Mouse (Mus musculus) hindbrain, embryonic 13.5 days (tissue): ENCODE data around the gene Hoxa13. TPM values are rescaled to one million over a fixed set of nuclear protein-coding genes. Genes with fewer than 3 reads are reported as not detected.

Experiments used
- ATAC-seq: fragments of 200-750 bp; cut with Nextera tagmentation; 2 replicates; pipeline ENCODE4 v1.8.0; 2017; ENCODE audit warnings: moderate TSS enrichment; ENCODE audit not compliant: low FRiP score
- H3K27ac ChIP-seq: fragments of 300-500 bp; sonication (generic); 2 replicates; pipeline ENCODE4 v1.5.1; 2015; ENCODE audit warnings: inconsistent platforms, mild to moderate bottlenecking, moderate library complexity
- H3K27me3 ChIP-seq: fragments of 300-500 bp; sonication (generic); 2 replicates; pipeline ENCODE4 v1.6.1; 2015; ENCODE audit warnings: mild to moderate bottlenecking, inconsistent platforms
- H3K36me3 ChIP-seq: fragments of 300-500 bp; sonication (generic); 2 replicates; pipeline ENCODE4 v1.6.1; 2015; ENCODE audit warnings: mild to moderate bottlenecking, inconsistent platforms
- H3K4me1 ChIP-seq: fragments of 300-500 bp; sonication (generic); replicated peaks from 2 replicates; pipeline ENCODE4 v1.6.1; 2015; ENCODE audit warnings: inconsistent platforms
- H3K4me2 ChIP-seq: fragments of 300-500 bp; sonication (generic); 2 replicates; pipeline ENCODE4 v1.6.1; 2015; ENCODE audit warnings: inconsistent platforms, mild to moderate bottlenecking, moderate library complexity
- H3K4me3 ChIP-seq: fragments of 300-500 bp; sonication (generic); 2 replicates; pipeline ENCODE4 v1.5.1; 2015; ENCODE audit warnings: mild to moderate bottlenecking, inconsistent platforms
- H3K9ac ChIP-seq: fragments of 300-500 bp; sonication (generic); 2 replicates; pipeline ENCODE4 v1.6.1; 2015; ENCODE audit warnings: mild to moderate bottlenecking, inconsistent platforms
- H3K9me3 ChIP-seq: fragments of 300-500 bp; sonication (generic); 2 replicates; pipeline ENCODE4 v1.6.1; 2016; ENCODE audit warnings: inconsistent platforms
- WGBS: fragments of 180-500 bp; shearing (Covaris S2); methylation state at CpG from one replicate; pipeline ENCODE4 v1.1.7; 2015; 5-methylcytosine and 5-hydroxymethylcytosine counted together
- polyA plus RNA-seq: library from polyadenylated mRNA; unstranded; fragments of >200 nt; fragmentation: Nextera tagmentation; extraction: Ambion mirVana; gene quantifications from 2 replicates; pipeline ENCODE4 v1.2.1, GENCODE M21; 2015

Hoxa13 gene
- polyA plus RNA-seq, 1 experiment from 2014 or later = not detected

DNA sequence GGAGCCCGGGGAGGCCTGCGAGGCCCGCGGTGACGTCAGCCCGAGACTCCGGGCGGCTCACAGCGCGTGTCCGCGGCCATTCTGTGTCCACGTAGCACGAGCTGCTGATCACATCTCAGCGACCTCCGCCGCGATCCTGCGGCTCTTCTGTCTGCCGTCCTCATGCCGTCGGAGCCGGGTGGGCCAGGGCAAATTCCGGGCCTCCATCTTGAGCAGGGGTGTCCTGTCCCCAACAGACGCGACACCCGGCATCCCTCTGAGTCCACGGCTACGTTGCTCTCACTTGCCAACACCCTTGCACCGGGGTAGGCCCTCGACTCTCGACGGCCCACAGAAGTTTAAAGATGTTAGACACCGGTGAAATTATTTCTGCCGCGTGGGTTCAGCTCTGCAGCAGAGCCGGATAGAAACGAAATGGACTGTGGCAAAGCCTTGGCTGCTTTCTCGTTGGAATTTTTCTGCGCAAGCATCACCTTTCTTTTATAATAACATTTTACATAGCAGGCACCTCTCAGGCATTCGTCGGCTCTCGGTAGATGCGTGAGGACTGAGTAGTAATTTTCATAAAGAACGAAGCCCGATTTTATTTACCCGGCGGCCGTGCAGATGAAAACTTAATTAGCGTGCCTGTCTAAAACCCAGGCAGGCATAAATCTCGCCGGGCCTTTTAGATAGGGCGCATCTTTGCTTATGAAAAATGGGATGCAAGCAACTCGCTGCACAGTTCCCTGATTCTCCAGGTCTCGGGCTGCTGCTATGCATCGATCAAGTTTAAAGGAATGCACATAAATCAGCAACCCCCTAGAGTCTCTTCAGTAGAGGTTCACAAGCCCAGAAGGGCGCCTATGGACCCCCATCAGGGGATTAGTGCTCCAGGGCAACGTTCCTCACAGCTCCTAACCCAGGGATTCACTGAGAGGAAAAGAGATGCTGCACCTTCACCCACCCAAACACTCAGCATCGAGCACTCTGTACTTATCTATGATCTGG, 6.9 kb downstream of the Hoxa13 start:
- no peak overlapping the region for H3K4me2 ChIP-seq
- 1% methylated on average over 59 of the region's 59 CpGs for WGBS
- ATAC-seq = no peak

DNA sequence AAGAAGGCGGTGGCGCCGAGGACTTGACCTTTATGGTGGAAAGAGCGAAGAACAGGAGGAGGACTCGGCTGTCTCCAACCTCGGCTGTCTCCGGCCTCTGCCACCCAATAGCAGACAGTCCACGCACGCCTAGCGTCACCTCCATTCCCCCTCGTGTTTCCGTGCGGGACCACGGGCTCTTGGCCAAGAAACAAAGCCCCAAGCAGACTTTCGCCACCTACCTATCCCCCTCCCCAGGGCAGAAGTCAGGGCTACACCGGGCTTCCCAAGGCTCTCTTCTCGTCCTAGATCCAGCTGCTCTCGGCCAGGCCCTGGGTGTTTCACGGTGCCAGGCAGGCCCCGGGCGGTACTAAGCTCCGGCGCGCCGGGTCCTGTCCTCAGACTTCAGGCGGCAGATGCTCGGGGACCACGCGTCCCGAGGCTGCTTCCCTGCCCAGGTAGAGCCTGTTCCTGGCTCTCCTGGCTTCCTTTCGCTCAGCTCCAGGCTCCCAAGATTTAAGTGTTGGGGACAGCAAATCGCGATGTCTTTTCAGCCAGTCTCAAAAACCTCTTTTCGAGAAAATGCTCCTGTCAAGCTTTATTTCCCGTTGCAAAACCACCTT, 7.8 kb downstream of the Hoxa13 start:
- Histone ChIP-seq H3K36me3 (no peaks in the 10 kb centered on the region), H3K4me2 (no peak overlapping the region), H3K27me3 (peaks cover 94% of the 10 kb centered on the region), H3K27ac (no peak overlapping the region), H3K9ac (no peak overlapping the region), H3K9me3 (no peaks in the 10 kb centered on the region), H3K4me3 (no peak overlapping the region), H3K4me1 (no peaks in the 10 kb centered on the region)
- WGBS = under 1% methylated on average over 34 of the region's 35 CpGs
- ATAC-seq = no peak

More for the DNA sequence above, 6.9 kb downstream of the Hoxa13 start:
- H3K9me3 ChIP-seq = no peaks in the 10 kb centered on the region
- H3K36me3 ChIP-seq = no peaks in the 10 kb centered on the region
- H3K9ac ChIP-seq = no peak overlapping the region
- no peak overlapping the region for H3K27ac ChIP-seq
- no peaks in the 10 kb centered on the region for H3K4me1 ChIP-seq
- no peak overlapping the region for H3K4me3 ChIP-seq
- peaks cover 93% of the 10 kb centered on the region for H3K27me3 ChIP-seq

DNA sequence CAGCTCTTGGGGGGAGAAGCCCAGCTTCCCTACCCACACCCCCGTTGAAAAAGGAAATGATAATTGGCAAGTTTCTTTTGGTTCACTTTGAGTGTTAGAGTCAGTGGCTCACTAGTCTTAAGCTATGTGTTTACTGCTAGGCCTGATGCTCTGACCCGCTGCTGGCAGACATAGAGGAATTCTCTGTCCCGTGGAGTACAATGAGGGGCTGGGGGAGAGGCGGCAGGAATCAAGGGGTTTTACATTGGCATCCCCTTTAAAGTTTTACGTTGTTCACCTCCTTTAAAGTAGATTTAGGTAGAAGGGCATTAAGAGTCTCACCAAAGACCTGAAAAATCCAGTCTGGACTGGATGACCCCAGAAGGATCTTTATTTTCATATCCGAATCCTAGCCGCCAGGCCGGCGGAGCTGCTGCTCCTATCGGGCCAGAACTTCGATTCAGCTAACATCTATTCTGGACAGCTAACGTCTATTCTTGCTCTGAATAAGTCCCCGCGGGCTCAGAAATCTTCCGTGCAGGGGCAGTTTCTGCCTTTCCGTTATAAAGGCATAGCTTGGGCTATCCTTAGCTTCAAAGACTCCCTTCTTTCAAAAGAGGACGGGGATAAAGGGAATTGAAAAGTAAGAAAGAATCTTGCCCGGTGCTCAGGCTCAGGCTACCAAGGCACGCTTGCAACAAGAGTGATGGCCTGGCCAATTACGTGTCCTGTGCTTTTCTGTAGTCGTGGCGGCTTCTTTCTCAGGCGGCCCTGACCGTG, 8.5 kb downstream of the Hoxa13 start:
- Histone ChIP-seq H3K4me1 (no peaks in the 10 kb centered on the region), H3K4me3 (no peak overlapping the region), H3K9me3 (no peaks in the 10 kb centered on the region), H3K27ac (no peak overlapping the region), H3K36me3 (no peaks in the 10 kb centered on the region), H3K27me3 (peaks cover 95% of the 10 kb centered on the region), H3K4me2 (no peak overlapping the region), H3K9ac (no peak overlapping the region)
- WGBS = 1% methylated on average over 24 of the region's 24 CpGs
- ATAC-seq = no peak

DNA sequence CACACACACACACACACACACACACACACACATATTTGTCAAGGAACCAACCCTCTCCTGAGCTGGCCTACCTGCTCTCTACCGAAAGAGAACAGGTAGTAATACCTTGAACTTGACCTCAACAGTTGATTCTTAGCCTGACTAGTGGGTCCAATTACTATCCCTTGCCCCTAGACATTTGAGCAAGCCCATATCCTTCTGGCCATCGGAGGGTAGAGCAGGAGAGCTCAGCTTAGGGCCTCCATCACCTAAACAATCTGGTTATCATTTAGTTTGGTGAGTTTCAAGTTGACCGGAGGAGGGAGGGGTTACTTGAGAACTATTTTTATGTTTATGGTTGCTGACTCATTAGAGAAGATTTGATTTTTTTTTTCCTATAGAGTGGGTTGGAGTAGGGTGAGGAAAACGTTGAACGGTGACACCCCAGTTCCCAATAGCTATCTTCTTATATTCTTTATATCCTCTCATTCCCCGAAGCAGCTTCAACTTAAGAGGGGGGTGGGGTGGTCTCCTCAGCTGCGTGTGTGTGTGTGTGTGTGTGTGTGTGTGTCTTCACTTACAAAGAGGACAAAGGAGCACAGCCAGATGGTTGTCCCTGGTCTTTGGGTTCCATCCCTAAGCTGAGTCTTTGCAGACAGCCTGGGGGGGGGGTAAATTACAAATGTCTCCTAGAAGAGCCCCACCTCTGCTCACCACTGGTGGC, 9.4 kb downstream of the Hoxa13 start:
- WGBS = 8% methylated on average over 7 of the region's 7 CpGs
- Histone ChIP-seq H3K27me3 (peaks cover 96% of the 10 kb centered on the region), H3K9ac (no peak overlapping the region), H3K4me3 (no peak overlapping the region), H3K4me2 (no peak overlapping the region), H3K27ac (no peak overlapping the region), H3K9me3 (no peaks in the 10 kb centered on the region), H3K36me3 (no peaks in the 10 kb centered on the region), H3K4me1 (no peaks in the 10 kb centered on the region)
- no peak for ATAC-seq

DNA sequence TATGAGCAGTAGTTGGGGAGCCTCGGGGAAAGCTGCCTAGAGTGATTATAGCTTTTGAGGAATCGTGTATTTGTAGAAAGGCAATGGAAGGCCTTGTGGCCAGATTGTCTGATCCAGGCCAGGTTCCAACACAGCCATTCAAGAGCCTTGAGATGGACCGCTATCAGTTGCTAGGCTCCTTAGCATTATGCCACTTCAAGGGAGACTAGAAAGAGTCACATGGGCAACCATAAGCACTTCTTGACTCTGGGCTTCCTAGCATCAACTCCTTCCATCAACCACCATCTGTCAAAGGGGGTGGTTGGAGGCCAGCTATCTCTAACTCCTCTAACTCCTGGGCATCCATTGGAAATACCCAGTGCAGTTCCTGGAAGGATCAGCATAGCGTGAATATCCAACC, 10.9 kb downstream of the Hoxa13 start:
- Histone ChIP-seq H3K36me3 (no peaks in the 10 kb centered on the region), H3K9me3 (no peaks in the 10 kb centered on the region), H3K9ac (no peak overlapping the region), H3K4me3 (no peak overlapping the region), H3K4me1 (0 out of 2 replicates have a peak, but pooled peaks cover 5% of the 10 kb centered on the region), H3K27me3 (peaks cover 96% of the 10 kb centered on the region), H3K4me2 (no peak overlapping the region), H3K27ac (no peak overlapping the region)
- no peak for ATAC-seq
- 0% methylated on average over 4 of the region's 4 CpGs for WGBS

DNA sequence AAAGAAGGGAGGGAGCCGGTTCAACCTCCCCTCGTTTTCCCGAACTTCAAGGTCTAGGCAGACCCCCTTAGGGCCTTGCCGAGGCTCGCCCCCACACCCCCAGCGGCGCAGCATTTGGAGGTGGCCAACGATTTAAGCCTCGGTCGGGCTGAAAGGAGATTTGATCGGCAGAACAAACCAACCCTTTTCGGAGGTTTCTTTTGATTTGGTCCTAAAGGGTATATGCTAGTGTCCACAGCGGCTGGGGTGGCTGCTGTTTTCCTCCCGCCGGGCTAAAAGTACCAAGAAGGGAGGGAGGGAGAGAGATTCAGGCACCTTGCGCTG, 11.3 kb downstream of the Hoxa13 start:
- Histone ChIP-seq H3K27ac (no peak overlapping the region), H3K4me2 (no peak overlapping the region)
- under 1% methylated on average over 16 of the region's 16 CpGs for WGBS

DNA sequence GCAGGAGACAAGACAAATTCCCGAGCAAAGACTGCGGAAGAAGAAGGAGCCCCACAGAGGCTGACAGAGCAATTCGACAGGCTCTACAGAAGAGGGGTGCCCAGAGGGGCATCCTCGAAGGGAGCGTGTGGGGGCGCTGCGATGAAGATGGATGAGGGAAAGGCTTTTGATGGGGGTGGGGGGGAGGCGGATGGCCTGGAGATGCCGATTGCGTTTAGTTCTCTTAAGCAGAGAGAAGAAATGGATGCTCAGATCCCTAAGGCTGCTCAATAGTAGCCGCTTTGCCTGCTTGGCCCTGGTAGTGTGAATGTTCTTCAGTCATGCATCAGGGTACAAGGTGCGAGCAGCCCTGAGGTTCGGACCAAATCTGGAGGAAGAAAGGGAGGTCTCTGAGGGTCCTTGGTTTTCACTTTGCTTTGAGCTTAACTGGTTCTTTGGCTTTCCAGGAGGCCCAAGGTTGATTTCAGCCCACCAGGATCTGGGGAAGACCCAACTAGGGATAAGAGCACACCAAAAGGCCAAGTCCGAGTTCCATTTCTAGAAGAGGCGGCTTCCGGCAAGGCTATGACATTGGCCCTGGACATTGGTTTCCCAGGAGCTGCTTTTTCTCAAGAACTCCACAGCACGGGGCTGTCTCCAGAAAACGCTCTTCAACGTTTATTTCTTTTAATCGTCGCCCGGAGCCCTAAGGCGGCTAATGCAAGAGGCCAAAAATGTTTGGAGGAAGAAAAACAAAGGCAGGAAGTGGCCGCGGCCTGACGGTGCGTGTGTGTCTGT, 11.9 kb downstream of the Hoxa13 start:
- ATAC-seq = no peak
- H3K4me1 ChIP-seq = 0 out of 2 replicates have a peak, but pooled peaks cover 5% of the 10 kb centered on the region
- WGBS = 2% methylated on average over 27 of the region's 27 CpGs
- H3K36me3 ChIP-seq = no peaks in the 10 kb centered on the region
- no peak overlapping the region for H3K27ac ChIP-seq
- H3K4me3 ChIP-seq = no peak overlapping the region
- H3K9me3 ChIP-seq = no peaks in the 10 kb centered on the region
- peaks cover 99% of the 10 kb centered on the region for H3K27me3 ChIP-seq
- no peak overlapping the region for H3K9ac ChIP-seq
- no peak overlapping the region for H3K4me2 ChIP-seq

More for the DNA sequence above, 11.3 kb downstream of the Hoxa13 start:
- H3K9me3 ChIP-seq = no peaks in the 10 kb centered on the region
- H3K4me3 ChIP-seq = no peak overlapping the region
- no peak for ATAC-seq
- no peak overlapping the region for H3K9ac ChIP-seq
- 0 out of 2 replicates have a peak, but pooled peaks cover 5% of the 10 kb centered on the region for H3K4me1 ChIP-seq
- no peaks in the 10 kb centered on the region for H3K36me3 ChIP-seq
- peaks cover 99% of the 10 kb centered on the region for H3K27me3 ChIP-seq

DNA sequence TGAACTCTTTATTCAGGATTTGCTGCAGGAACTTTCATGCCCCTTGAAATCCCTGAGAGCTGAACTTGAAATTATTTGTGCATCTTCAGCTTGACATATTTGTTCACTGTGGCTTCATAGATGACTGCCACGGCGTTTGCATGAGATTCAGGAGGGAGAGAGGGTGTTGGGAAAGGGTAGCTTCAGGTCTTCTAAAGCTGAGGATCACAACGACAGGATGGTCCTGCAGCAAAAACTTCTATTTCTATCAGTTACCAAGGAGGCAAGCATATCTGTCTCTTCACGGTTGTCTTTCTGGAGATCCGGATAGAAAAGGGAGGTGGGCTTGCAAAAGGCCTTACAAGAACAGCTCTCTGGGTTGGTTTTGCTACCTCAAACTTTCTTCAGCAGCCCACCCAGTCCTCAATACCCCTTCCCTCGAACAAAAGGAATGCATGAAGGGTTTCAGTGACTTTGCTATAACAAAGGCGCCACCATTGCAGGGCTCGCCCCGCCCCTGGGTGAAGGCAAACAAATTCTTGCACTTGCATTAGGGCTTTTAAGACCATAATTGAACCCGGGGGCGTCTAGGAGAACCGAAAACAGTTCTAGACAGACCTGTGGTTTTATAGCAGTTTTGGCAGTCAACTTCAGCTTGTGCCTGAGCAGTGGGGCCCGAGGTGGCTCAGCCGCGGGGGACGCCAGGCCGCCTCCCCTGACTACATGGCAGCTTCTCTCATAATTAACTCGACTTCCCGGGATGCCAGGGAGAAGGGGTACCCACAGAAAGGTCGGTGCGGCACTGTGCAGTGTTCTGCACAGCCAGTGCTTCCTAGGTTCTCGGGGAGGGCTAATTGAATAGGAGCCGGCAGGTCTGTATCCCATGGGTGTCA, 12.7 kb downstream of the Hoxa13 start:
- Histone ChIP-seq H3K9me3 (no peaks in the 10 kb centered on the region), H3K9ac (no peak overlapping the region), H3K4me1 (0 out of 2 replicates have a peak, but pooled peaks cover 5% of the 10 kb centered on the region), H3K4me3 (no peak overlapping the region), H3K27me3 (peaks cover 99% of the 10 kb centered on the region), H3K36me3 (no peaks in the 10 kb centered on the region), H3K27ac (no peak overlapping the region), H3K4me2 (no peak overlapping the region)
- 1% methylated on average over 23 of the region's 23 CpGs for WGBS
- no peak for ATAC-seq

DNA sequence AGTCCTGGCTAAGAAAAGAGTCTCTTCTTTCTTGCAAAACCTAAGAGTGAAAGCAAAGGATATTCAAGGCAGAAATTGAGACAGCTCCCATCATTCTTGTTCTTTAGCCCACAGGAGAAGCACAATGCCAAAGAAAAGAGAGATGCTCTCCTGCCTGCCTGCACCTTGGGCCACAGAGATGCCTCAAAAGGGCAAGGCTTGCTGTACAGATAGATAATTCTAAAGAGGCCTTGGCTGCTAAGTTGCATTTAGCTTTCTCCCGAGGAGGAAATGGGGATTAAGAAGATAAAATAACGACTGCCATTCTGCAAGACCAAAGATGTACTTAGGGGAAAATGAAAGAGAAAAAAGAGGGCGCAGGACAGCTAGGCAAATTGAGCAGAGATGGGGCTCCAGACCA, 13.8 kb downstream of the Hoxa13 start:
- H3K4me2 ChIP-seq = no peak overlapping the region
- no peak overlapping the region for H3K9ac ChIP-seq
- no peak overlapping the region for H3K27ac ChIP-seq
- no peak overlapping the region for H3K4me3 ChIP-seq
- WGBS = 4% methylated on average over 3 of the region's 3 CpGs
- 0 out of 2 replicates have a peak, but pooled peaks cover 5% of the 10 kb centered on the region for H3K4me1 ChIP-seq
- no peak for ATAC-seq
- peaks cover 99% of the 10 kb centered on the region for H3K27me3 ChIP-seq
- no peaks in the 10 kb centered on the region for H3K9me3 ChIP-seq
- H3K36me3 ChIP-seq = no peaks in the 10 kb centered on the region

DNA sequence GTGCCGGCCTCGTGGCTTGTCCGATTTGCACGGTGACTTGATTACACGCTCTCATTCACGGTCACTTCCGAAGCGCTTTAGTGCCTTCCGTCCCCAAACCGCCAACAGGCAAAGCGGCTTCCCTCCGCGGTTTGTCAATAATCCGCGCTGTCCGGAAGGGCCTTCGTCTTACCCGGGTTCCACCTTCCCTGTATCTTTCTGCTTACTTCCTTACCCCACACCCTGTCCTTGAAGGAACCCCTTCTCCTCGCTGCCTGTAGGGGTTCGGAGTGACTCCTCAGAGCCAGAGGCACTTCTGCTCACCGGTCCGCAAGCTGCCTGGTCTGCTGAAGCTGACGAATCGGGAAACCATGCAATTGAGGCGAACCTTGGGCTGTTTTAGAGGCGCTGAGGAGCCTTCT, 14.3 kb downstream of the Hoxa13 start:
- Histone ChIP-seq H3K4me3 (no peak overlapping the region), H3K4me2 (no peak overlapping the region), H3K27me3 (peaks cover 99% of the 10 kb centered on the region), H3K9me3 (no peaks in the 10 kb centered on the region), H3K9ac (no peak overlapping the region), H3K27ac (no peak overlapping the region), H3K36me3 (no peaks in the 10 kb centered on the region), H3K4me1 (0 out of 2 replicates have a peak, but pooled peaks cover 5% of the 10 kb centered on the region)
- no peak for ATAC-seq
- WGBS = under 1% methylated on average over 26 of the region's 26 CpGs
